35 mouse cellular contexts compared by ENCODE assay signal in genomic region chr12:70475336-70475735, GRCm38 (mm10).
"Had no signal": no experiment of that assay in that cellular context is flagged by ENCODE, and none has a peak within 500 bp of the region (broad histone marks: within the 10 kb centered on the region; RNA-seq: fewer than 3 reads in every experiment).

No protein-coding gene starts in this region.

- H3K4me1 ChIP-seq: heart, embryonic 10.5 days; heart, embryonic 12.5 days; heart, embryonic 13.5 days; heart, embryonic 15.5 days; hindbrain, embryonic 13.5 days; hindbrain, embryonic 15.5 days; intestine, embryonic 15.5 days had no signal

- H3K27ac ChIP-seq: heart, adult 2 months; heart, embryonic 10.5 days; heart, embryonic 13.5 days; heart, embryonic 15.5 days; hindbrain, embryonic 10.5 days; hindbrain, embryonic 12.5 days; hindbrain, embryonic 13.5 days; hindbrain, embryonic 14.5 days; hindbrain, embryonic 15.5 days; hindbrain, postnatal 0 days; intestine, embryonic 15.5 days; kidney, embryonic 15.5 days; kidney, postnatal 0 days; layer of hippocampus, adult 2 months had no signal

- H3K9me3 ChIP-seq: heart, embryonic 10.5 days; heart, embryonic 12.5 days; heart, embryonic 13.5 days; heart, embryonic 15.5 days; hindbrain, embryonic 10.5 days; hindbrain, embryonic 12.5 days; hindbrain, embryonic 13.5 days; hindbrain, embryonic 15.5 days; intestine, embryonic 15.5 days; kidney, embryonic 15.5 days had no signal

- H3K4me2 ChIP-seq: heart, embryonic 11.5 days; heart, embryonic 12.5 days; heart, embryonic 13.5 days; heart, embryonic 15.5 days; hindbrain, embryonic 12.5 days; hindbrain, embryonic 13.5 days; hindbrain, embryonic 14.5 days; hindbrain, embryonic 15.5 days; intestine, embryonic 15.5 days; kidney, embryonic 15.5 days had no signal

- ATAC-seq: hindbrain, embryonic 16.5 days; hindbrain, postnatal 0 days; inflammation-experienced regulatory T-cells, adult 6 months; intestine, embryonic 15.5 days; intestine, embryonic 16.5 days; intestine, postnatal 0 days had no signal

- H3K9ac ChIP-seq: heart, embryonic 12.5 days; heart, embryonic 13.5 days; heart, embryonic 15.5 days; hindbrain, embryonic 12.5 days; hindbrain, embryonic 13.5 days; hindbrain, embryonic 14.5 days; hindbrain, embryonic 15.5 days; intestine, embryonic 15.5 days; kidney, embryonic 15.5 days had no signal

- H3K36me3 ChIP-seq: heart, embryonic 10.5 days; heart, embryonic 12.5 days; heart, embryonic 13.5 days; heart, embryonic 15.5 days; hindbrain, embryonic 10.5 days; hindbrain, embryonic 12.5 days; hindbrain, embryonic 13.5 days; hindbrain, embryonic 15.5 days; intestine, embryonic 15.5 days; kidney, embryonic 15.5 days had no signal

- DNase-seq: heart, adult 2 months; heart, postnatal 10 days; heart, postnatal 14 days; heart, postnatal 36 days; heart, postnatal 4 days; kidney, adult 11 months; kidney, adult 18-20 months; kidney, adult 2 months; kidney, adult 8-10 months; kidney, adult 9 months; kidney, postnatal 10 days; kidney, postnatal 14 days; kidney, postnatal 25 days; kidney, postnatal 36 days; kidney, postnatal 4 days; layer of hippocampus, adult 9-11 months had no signal

- H3K27me3 ChIP-seq: heart, embryonic 12.5 days; heart, embryonic 13.5 days; heart, embryonic 15.5 days; hindbrain, embryonic 12.5 days; hindbrain, embryonic 13.5 days; hindbrain, embryonic 15.5 days; intestine, embryonic 15.5 days; kidney, embryonic 15.5 days had no signal

- H3K4me3 ChIP-seq: heart, adult 2 months; heart, embryonic 10.5 days; heart, embryonic 12.5 days; heart, embryonic 13.5 days; heart, embryonic 15.5 days; hindbrain, embryonic 10.5 days; hindbrain, embryonic 12.5 days; hindbrain, embryonic 13.5 days; hindbrain, embryonic 15.5 days; intestine, embryonic 15.5 days; kidney, embryonic 15.5 days; layer of hippocampus, adult 2 months had no signal
